Mouse (Mus musculus) hindbrain, embryonic 16.5 days (tissue): ENCODE data around the gene Myh3. TPM values are rescaled to one million over a fixed set of nuclear protein-coding genes. Genes with fewer than 3 reads are reported as not detected.
A peak's percentile ranks its signal among the peaks of the same experiment; 100 is the strongest.
"Not testable (repeated sequence)": the region's sequence is repeated elsewhere in the genome, so short reads cannot be mapped to it uniquely, and the experiment has no call there.

Experiments
- ATAC-seq: fragments of 200-750 bp; cut with Nextera tagmentation; 2 replicates; pipeline ENCODE4 v1.8.0; 2017; ENCODE audit warnings: moderate TSS enrichment, moderate library complexity
- H3K27ac ChIP-seq: fragments of 300-500 bp; sonication (generic); 2 replicates; pipeline ENCODE4 v1.5.1; 2014; ENCODE audit warnings: low read depth, mild to moderate bottlenecking, control low read depth, low read length, moderate library complexity
- H3K27me3 ChIP-seq: fragments of 300-500 bp; sonication (generic); replicated peaks from 2 replicates; pipeline ENCODE4 v1.6.1; 2014; ENCODE audit warnings: low read length; ENCODE audit not compliant: control insufficient read depth, insufficient read depth
- H3K36me3 ChIP-seq: fragments of 300-500 bp; sonication (generic); 2 replicates; pipeline ENCODE4 v1.6.1; 2014; ENCODE audit warnings: mild to moderate bottlenecking, low read length, moderate library complexity, mixed read lengths; ENCODE audit not compliant: control insufficient read depth, insufficient read depth
- H3K4me1 ChIP-seq: fragments of 300-500 bp; sonication (generic); 2 replicates; pipeline ENCODE4 v1.6.1; 2014; ENCODE audit warnings: low read depth, low read length; ENCODE audit not compliant: control insufficient read depth, insufficient read depth
- H3K4me2 ChIP-seq: fragments of 300-500 bp; sonication (generic); 2 replicates; pipeline ENCODE4 v1.6.1; 2014; ENCODE audit warnings: mild to moderate bottlenecking, low read length, control low read depth, moderate library complexity
- H3K4me3 ChIP-seq: fragments of 300-500 bp; sonication (generic); 2 replicates; pipeline ENCODE4 v1.5.1; 2014; ENCODE audit warnings: mild to moderate bottlenecking, low read length, control low read depth, moderate library complexity
- H3K9ac ChIP-seq: fragments of 300-500 bp; sonication (generic); 2 replicates; pipeline ENCODE4 v1.6.1; 2014; ENCODE audit warnings: low read depth, mild to moderate bottlenecking, control low read depth, low read length, moderate library complexity
- H3K9me3 ChIP-seq: fragments of 300-500 bp; sonication (generic); 2 replicates; pipeline ENCODE4 v1.6.1; 2014; ENCODE audit warnings: mild to moderate bottlenecking, low read length, moderate library complexity; ENCODE audit not compliant: control insufficient read depth
- WGBS: fragments of 180-500 bp; shearing (Covaris S2); extraction: QIAGEN DNeasy Blood & Tissue Kit; methylation state at CpG from one replicate; pipeline ENCODE4 v1.1.7; 2014; 5-methylcytosine and 5-hydroxymethylcytosine counted together
- polyA plus RNA-seq: library from polyadenylated mRNA; unstranded; fragments of >200 nt; fragmentation: Nextera tagmentation; extraction: Ambion mirVana; gene quantifications from 2 replicates; pipeline ENCODE4 v1.2.1, GENCODE M21; 2015

The Myh3 gene
- polyA plus RNA-seq, 1 experiment from 2014 or later = 0.29 TPM

GRCm38 (mm10) chr11:67082188-67082587 lies 4.1 kb downstream of the Myh3 start:
- WGBS = 87% methylated on average over 7 of the region's 7 CpGs
- H3K27me3 ChIP-seq = peaks cover 4% of the 10 kb centered on the region; the same call in 1 of the 2 replicates

GRCm38 (mm10) chr11:67082793-67083192 lies 4.7 kb downstream of the Myh3 start:
- H3K27ac ChIP-seq = no peak overlapping the region
- H3K4me2 ChIP-seq = no peak overlapping the region
- H3K9ac ChIP-seq = no peak overlapping the region
- H3K4me1 ChIP-seq = no peaks in the 10 kb centered on the region
- WGBS = 84% methylated on average over 13 of the region's 13 CpGs
- ATAC-seq = no peak
- H3K9me3 ChIP-seq = no peaks in the 10 kb centered on the region
- peaks cover 4% of the 10 kb centered on the region; the same call in 1 of the 2 replicates for H3K27me3 ChIP-seq
- H3K4me3 ChIP-seq = no peak overlapping the region
- no peaks in the 10 kb centered on the region for H3K36me3 ChIP-seq

More at GRCm38 (mm10) chr11:67082188-67082587, 4.1 kb downstream of the Myh3 start:
- no peak overlapping the region for H3K9ac ChIP-seq
- H3K36me3 ChIP-seq = no peaks in the 10 kb centered on the region
- no peak for ATAC-seq
- H3K27ac ChIP-seq = no peak overlapping the region
- no peaks in the 10 kb centered on the region for H3K4me1 ChIP-seq
- H3K4me2 ChIP-seq = no peak overlapping the region
- H3K9me3 ChIP-seq = no peaks in the 10 kb centered on the region
- H3K4me3 ChIP-seq = no peak overlapping the region

GRCm38 (mm10) chr11:67083239-67083638 lies 5.1 kb downstream of the Myh3 start:
- Histone ChIP-seq H3K36me3 (no peaks in the 10 kb centered on the region), H3K27ac (no peak overlapping the region), H3K27me3 (peaks cover 4% of the 10 kb centered on the region; the same call in 1 of the 2 replicates), H3K9me3 (no peaks in the 10 kb centered on the region), H3K4me1 (no peaks in the 10 kb centered on the region), H3K4me3 (no peak overlapping the region), H3K4me2 (no peak overlapping the region), H3K9ac (no peak overlapping the region)
- no peak for ATAC-seq
- WGBS = 72% methylated on average over 6 of the region's 6 CpGs

GRCm38 (mm10) chr11:67083712-67084340 lies 5.7 kb downstream of the Myh3 start:
- Histone ChIP-seq H3K36me3 (no peaks in the 10 kb centered on the region), H3K9ac (no peak overlapping the region), H3K4me1 (no peaks in the 10 kb centered on the region), H3K4me3 (no peak overlapping the region), H3K27ac (no peak overlapping the region), H3K4me2 (0 out of 2 replicates have a peak overlapping the region, but pooled peaks have one; percentile 21), H3K9me3 (no peaks in the 10 kb centered on the region), H3K27me3 (peaks cover 4% of the 10 kb centered on the region; the same call in 1 of the 2 replicates)
- ATAC-seq = no peak
- WGBS = 43% methylated on average over 32 of the region's 32 CpGs

GRCm38 (mm10) chr11:67085489-67085888 lies 7.4 kb downstream of the Myh3 start:
- Histone ChIP-seq H3K27ac (no peak overlapping the region), H3K4me1 (no peaks in the 10 kb centered on the region), H3K4me3 (no peak overlapping the region), H3K9me3 (no peaks in the 10 kb centered on the region), H3K36me3 (no peaks in the 10 kb centered on the region), H3K27me3 (peaks cover 4% of the 10 kb centered on the region; the same call in 1 of the 2 replicates), H3K9ac (no peak overlapping the region), H3K4me2 (no peak overlapping the region)
- ATAC-seq = no peak
- under 1% methylated on average over 6 of the region's 6 CpGs for WGBS

GRCm38 (mm10) chr11:67086467-67087164 lies 8.5 kb downstream of the Myh3 start:
- Histone ChIP-seq H3K4me1 (no peaks in the 10 kb centered on the region), H3K27me3 (peaks cover 4% of the 10 kb centered on the region; the same call in 1 of the 2 replicates), H3K27ac (no peak overlapping the region), H3K9ac (no peak overlapping the region), H3K36me3 (no peaks in the 10 kb centered on the region), H3K9me3 (no peaks in the 10 kb centered on the region), H3K4me2 (no peak overlapping the region), H3K4me3 (no peak overlapping the region)
- no peak for ATAC-seq
- 60% methylated on average over 9 of the region's 9 CpGs for WGBS

GRCm38 (mm10) chr11:67087225-67087624 lies 9.1 kb downstream of the Myh3 start:
- Histone ChIP-seq H3K9ac (no peak overlapping the region), H3K4me1 (no peaks in the 10 kb centered on the region), H3K27me3 (peaks cover 4% of the 10 kb centered on the region; the same call in 1 of the 2 replicates), H3K4me2 (no peak overlapping the region), H3K27ac (no peak overlapping the region), H3K9me3 (no peaks in the 10 kb centered on the region), H3K4me3 (no peak overlapping the region), H3K36me3 (no peaks in the 10 kb centered on the region)
- 91% methylated on average over 12 of the region's 12 CpGs for WGBS
- no peak for ATAC-seq

GRCm38 (mm10) chr11:67092354-67092753 lies 14.3 kb downstream of the Myh3 start:
- H3K4me3 ChIP-seq, H3K4me2 ChIP-seq, H3K27ac ChIP-seq, H3K4me1 ChIP-seq, H3K9me3 ChIP-seq, ATAC-seq, H3K27me3 ChIP-seq, H3K9ac ChIP-seq, H3K36me3 ChIP-seq: not testable (repeated sequence)
- 90% methylated on average over 12 of the region's 12 CpGs for WGBS

- no peak overlapping the region for H3K4me2 ChIP-seq
- WGBS = 79% methylated on average over 9 of the region's 9 CpGs
- H3K4me1 ChIP-seq = no peaks in the 10 kb centered on the region
- no peaks in the 10 kb centered on the region; the same call in 1 of the 2 replicates for H3K27me3 ChIP-seq
- no peak overlapping the region for H3K27ac ChIP-seq
- H3K36me3 ChIP-seq = no peaks in the 10 kb centered on the region
- no peak for ATAC-seq
- H3K9ac ChIP-seq = no peak overlapping the region
- H3K4me3 ChIP-seq = no peak overlapping the region
- no peaks in the 10 kb centered on the region for H3K9me3 ChIP-seq
Observed at GRCm38 (mm10) chr11:67093201-67093600, 15.1 kb downstream of the Myh3 start.
